Mouse (Mus musculus) hindbrain, embryonic 11.5 days (tissue): ENCODE measurements around the gene Uspl1. TPM values are rescaled to one million over a fixed set of nuclear protein-coding genes. Genes with fewer than 3 reads are reported as not detected.
A peak's percentile ranks its signal among the peaks of the same experiment; 100 is the strongest.
"Not testable (repeated sequence)": the region's sequence is repeated elsewhere in the genome, so short reads cannot be mapped to it uniquely, and the experiment has no call there.

ENCODE experiments used
- ATAC-seq: fragments of 200-750 bp; cut with Nextera tagmentation; 2 replicates; pipeline ENCODE4 v1.8.0; 2017; ENCODE audit warnings: mild to moderate bottlenecking, moderate TSS enrichment, moderate library complexity; ENCODE audit not compliant: low FRiP score
- DNase-seq: peaks from one replicate; pipeline ENCODE4 v3.0.0-alpha.2; 2015; ENCODE audit warnings: low spot score
- H3K27ac ChIP-seq: fragments of 300-500 bp; sonication (generic); 2 replicates; pipeline ENCODE4 v1.5.1; 2014; ENCODE audit warnings: mild to moderate bottlenecking, low read depth, low read length
- H3K27me3 ChIP-seq: fragments of 300-500 bp; sonication (generic); 2 replicates; pipeline ENCODE4 v1.6.1; 2014; ENCODE audit warnings: mild to moderate bottlenecking, low read length, moderate library complexity, mixed read lengths; ENCODE audit not compliant: control insufficient read depth, insufficient read depth
- H3K36me3 ChIP-seq: fragments of 300-500 bp; sonication (generic); 2 replicates; pipeline ENCODE4 v1.6.1; 2014; ENCODE audit warnings: mild to moderate bottlenecking, low read length, moderate library complexity, mixed read lengths; ENCODE audit not compliant: control insufficient read depth, insufficient read depth
- H3K4me1 ChIP-seq: fragments of 300-500 bp; sonication (generic); replicated peaks from 2 replicates; pipeline ENCODE4 v1.6.1; 2014; ENCODE audit warnings: low read length, mixed read lengths; ENCODE audit not compliant: control insufficient read depth, insufficient read depth
- H3K4me2 ChIP-seq: fragments of 300-500 bp; sonication (generic); replicated peaks from 2 replicates; pipeline ENCODE4 v1.6.1; 2014; ENCODE audit warnings: mild to moderate bottlenecking, low read depth, low read length
- H3K4me3 ChIP-seq: fragments of 300-500 bp; sonication (generic); 2 replicates; pipeline ENCODE4 v1.5.1; 2014; ENCODE audit warnings: low read depth, low read length
- H3K9ac ChIP-seq: fragments of 300-500 bp; sonication (generic); 2 replicates; pipeline ENCODE4 v1.6.1; 2014; ENCODE audit warnings: low read depth, low read length
- H3K9me3 ChIP-seq: fragments of 300-500 bp; sonication (generic); 2 replicates; pipeline ENCODE4 v1.6.1; 2016; ENCODE audit warnings: low read length; ENCODE audit not compliant: control insufficient read depth
- WGBS: fragments of 180-500 bp; shearing (Covaris S2); extraction: QIAGEN DNeasy Blood & Tissue Kit; methylation state at CpG from one replicate; pipeline ENCODE4 v1.1.7; 2014; 5-methylcytosine and 5-hydroxymethylcytosine counted together
- polyA plus RNA-seq: library from polyadenylated mRNA; unstranded; fragments of >200 nt; fragmentation: Nextera tagmentation; extraction: Ambion mirVana; gene quantifications from 2 replicates; pipeline ENCODE4 v1.2.1, GENCODE M21; 2014

The Uspl1 gene
- polyA plus RNA-seq = 73.7 and 79.9 TPM in 2 replicates

- peak within 1 kb of the TSS; percentile 92 for H3K27ac ChIP-seq
- H3K4me3 ChIP-seq = peak within 1 kb of the TSS; percentile 72
- H3K36me3 ChIP-seq = 0 out of 2 replicates have a peak, but pooled peaks cover 4% of the 10 kb centered on the region
- ATAC-seq = peak; percentile 96
- H3K4me2 ChIP-seq = peak within 1 kb of the TSS; percentile 74
- H3K9ac ChIP-seq = peak within 1 kb of the TSS; percentile 86
- H3K4me1 ChIP-seq = 0 out of 2 replicates have a peak, but pooled peaks cover 5% of the 10 kb centered on the region
- H3K9me3 ChIP-seq = no peaks in the 10 kb centered on the region
- no peaks in the 10 kb centered on the region for H3K27me3 ChIP-seq
- DNase-seq = peak; percentile 99
- WGBS = under 1% methylated on average over 56 of the region's 59 CpGs
These were observed at the start of gene Uspl1, which contains the start of gene Hmgb1 for GRCm38 (mm10) chr5:149184104-149184843. Uspl1 (plus strand) TSS chr5:149184350. Hmgb1 (minus strand) TSS chr5:149184489.

- ATAC-seq = no peak
- Histone ChIP-seq H3K4me3 (no peak overlapping the region), H3K4me1 (no peaks in the 10 kb centered on the region), H3K27me3 (no peaks in the 10 kb centered on the region), H3K9me3 (no peaks in the 10 kb centered on the region), H3K36me3 (no peaks in the 10 kb centered on the region), H3K4me2 (no peak overlapping the region), H3K9ac (no peak overlapping the region), H3K27ac (no peak overlapping the region)
- DNase-seq = no peak
- WGBS = 80% methylated on average over 10 of the region's 10 CpGs
These were observed 49.2 kb upstream of the Uspl1 start for GRCm38 (mm10) chr5:149134751-149135454.

GRCm38 (mm10) chr5:149135455-149136354 lies 48.4 kb upstream of the Uspl1 start:
- DNase-seq (no peak), ATAC-seq (no peak)
- H3K36me3 ChIP-seq = no peaks in the 10 kb centered on the region
- no peak overlapping the region for H3K9ac ChIP-seq
- H3K4me3 ChIP-seq = no peak overlapping the region
- no peaks in the 10 kb centered on the region for H3K4me1 ChIP-seq
- whole genome bisulfite sequencing = 79% methylated on average over 10 of the region's 10 CpGs
- H3K9me3 ChIP-seq = no peaks in the 10 kb centered on the region
- no peak overlapping the region for H3K4me2 ChIP-seq
- no peaks in the 10 kb centered on the region for H3K27me3 ChIP-seq
- H3K27ac ChIP-seq = no peak overlapping the region

GRCm38 (mm10) chr5:149136933-149137365 lies 47.2 kb upstream of the Uspl1 start:
- Histone ChIP-seq H3K9ac (no peak overlapping the region), H3K27ac (no peak overlapping the region), H3K27me3 (no peaks in the 10 kb centered on the region), H3K36me3 (no peaks in the 10 kb centered on the region), H3K9me3 (no peaks in the 10 kb centered on the region), H3K4me1 (no peaks in the 10 kb centered on the region), H3K4me2 (no peak overlapping the region), H3K4me3 (no peak overlapping the region)
- no peak for ATAC-seq
- WGBS = 87% methylated on average over 4 of the region's 4 CpGs
- DNase-seq = no peak

GRCm38 (mm10) chr5:149137447-149137846 lies 46.7 kb upstream of the Uspl1 start:
- Histone ChIP-seq H3K27ac (no peak overlapping the region), H3K4me3 (no peak overlapping the region), H3K9me3 (no peaks in the 10 kb centered on the region), H3K27me3 (no peaks in the 10 kb centered on the region), H3K4me2 (no peak overlapping the region), H3K36me3 (no peaks in the 10 kb centered on the region), H3K4me1 (no peaks in the 10 kb centered on the region), H3K9ac (no peak overlapping the region)
- ATAC-seq (no peak), DNase-seq (no peak)
- WGBS = 85% methylated on average over 3 of the region's 3 CpGs

- H3K4me3 ChIP-seq, DNase-seq, H3K9ac ChIP-seq, H3K4me1 ChIP-seq, ATAC-seq, H3K27me3 ChIP-seq, H3K36me3 ChIP-seq, H3K27ac ChIP-seq, H3K9me3 ChIP-seq, H3K4me2 ChIP-seq: not testable (repeated sequence)
- 87% methylated on average over 6 of the region's 6 CpGs for WGBS
These were observed 46.1 kb upstream of the Uspl1 start for GRCm38 (mm10) chr5:149138087-149138486.

- Histone ChIP-seq H3K4me3 (no peak overlapping the region), H3K27ac (no peak overlapping the region), H3K4me1 (no peaks in the 10 kb centered on the region), H3K9ac (no peak overlapping the region), H3K27me3 (no peaks in the 10 kb centered on the region), H3K36me3 (no peaks in the 10 kb centered on the region), H3K9me3 (no peaks in the 10 kb centered on the region), H3K4me2 (no peak overlapping the region)
- no peak for ATAC-seq
- DNase-seq = no peak
- WGBS = 61% methylated on average over 9 of the region's 9 CpGs
These were observed 43.8 kb upstream of the Uspl1 start for GRCm38 (mm10) chr5:149140336-149140735.

- H3K4me3 ChIP-seq, H3K9ac ChIP-seq, H3K4me2 ChIP-seq, H3K36me3 ChIP-seq, ATAC-seq, H3K9me3 ChIP-seq, H3K27ac ChIP-seq, H3K27me3 ChIP-seq, H3K4me1 ChIP-seq, DNase-seq: not testable (repeated sequence)
- 94% methylated on average over 1 of the region's 1 CpGs for WGBS
These were observed 43.0 kb upstream of the Uspl1 start for GRCm38 (mm10) chr5:149141155-149141554.
